Mouse (Mus musculus) heart, postnatal 10 days (tissue): ENCODE results near the gene Tctn3. TPM values are rescaled to one million over a fixed set of nuclear protein-coding genes. Genes with fewer than 3 reads are reported as not detected.
A peak's percentile ranks its signal among the peaks of the same experiment; 100 is the strongest.
"Not testable (repeated sequence)": the region's sequence is repeated elsewhere in the genome, so short reads cannot be mapped to it uniquely, and the experiment has no call there.

Experiments
- DNase-seq, 2 experiments: peaks; one replicate each; pipeline ENCODE4 v3.0.0; 2021
- intact Hi-C: fragments of 180-260 bp; cut with DNase I; formaldehyde crosslinking; loops from one replicate; pipeline ENCODE4 v1.15.1; 2025
- total RNA-seq, 2 experiments: library from RNA; stranded (reverse); gene quantifications; 2 replicates each; pipeline ENCODE4 v1.2.3; 2021

Tctn3 gene
- total RNA-seq, 2 experiments from 2014 or later, result 8.9 to 9.3 TPM

DNA sequence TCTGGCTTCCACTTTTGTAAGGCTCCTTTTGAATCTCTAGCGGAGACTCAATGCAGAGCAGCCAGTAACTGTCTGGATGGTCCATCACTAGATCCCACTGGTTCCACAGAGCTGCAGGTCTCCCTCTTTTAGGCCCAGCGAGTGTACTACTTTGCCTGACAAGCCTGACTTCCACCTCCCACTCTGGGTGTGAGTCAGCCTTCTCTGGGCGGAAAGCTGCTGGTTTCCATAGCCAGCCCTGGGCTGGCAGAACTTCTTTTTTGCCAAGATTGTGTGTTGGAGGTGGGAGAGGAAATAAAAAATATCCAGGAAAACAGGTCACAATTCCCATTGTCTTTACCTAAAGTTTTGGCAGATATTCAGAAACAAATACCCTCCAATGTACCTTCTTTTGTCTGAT lies 18.1 kb upstream of the Tctn3 start:
- DNase-seq, result no peak
- intact Hi-C loops, result no loop called here

DNA sequence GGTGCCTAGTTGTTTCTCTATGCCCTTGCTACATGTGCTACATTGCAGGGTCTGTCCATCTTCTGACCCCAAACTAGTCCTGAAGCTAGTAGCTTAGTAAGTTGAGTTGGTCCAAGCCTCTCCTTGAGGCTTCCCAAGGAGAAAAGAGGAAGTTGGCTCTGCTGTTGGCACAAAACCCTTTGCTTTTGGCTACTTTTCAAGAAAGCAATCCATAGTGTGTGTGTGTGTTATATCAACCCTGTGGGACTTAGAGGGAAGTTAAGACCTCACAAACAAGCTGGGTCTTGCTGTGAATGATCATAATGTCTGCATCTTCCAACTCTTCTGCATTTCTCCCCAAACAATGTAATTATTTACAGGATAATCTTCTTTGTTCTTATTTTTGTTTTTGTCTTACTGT lies 16.9 kb upstream of the Tctn3 start:
- no peak for DNase-seq
- intact Hi-C loops, result no loop called here

DNA sequence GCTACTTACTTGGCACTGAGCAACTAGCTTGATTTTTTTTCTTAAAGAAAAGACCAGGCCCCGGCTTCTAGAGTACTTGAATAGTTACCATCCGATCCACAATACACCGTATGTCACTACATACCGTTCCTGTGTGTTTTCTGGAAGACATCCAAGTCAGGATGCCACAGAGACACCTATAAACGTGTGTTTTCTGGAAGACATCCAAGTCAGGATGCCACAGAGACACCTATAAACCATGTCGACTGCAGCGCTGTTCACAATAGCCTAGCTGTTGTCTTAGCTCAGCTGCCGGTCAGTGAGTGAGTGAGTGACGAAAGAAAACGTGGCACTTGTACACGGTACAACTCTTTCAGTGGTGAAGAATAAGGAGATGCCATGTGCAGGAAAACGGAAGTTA lies 13.9 kb upstream of the Tctn3 start:
- intact Hi-C loops, result no loop called here

DNA sequence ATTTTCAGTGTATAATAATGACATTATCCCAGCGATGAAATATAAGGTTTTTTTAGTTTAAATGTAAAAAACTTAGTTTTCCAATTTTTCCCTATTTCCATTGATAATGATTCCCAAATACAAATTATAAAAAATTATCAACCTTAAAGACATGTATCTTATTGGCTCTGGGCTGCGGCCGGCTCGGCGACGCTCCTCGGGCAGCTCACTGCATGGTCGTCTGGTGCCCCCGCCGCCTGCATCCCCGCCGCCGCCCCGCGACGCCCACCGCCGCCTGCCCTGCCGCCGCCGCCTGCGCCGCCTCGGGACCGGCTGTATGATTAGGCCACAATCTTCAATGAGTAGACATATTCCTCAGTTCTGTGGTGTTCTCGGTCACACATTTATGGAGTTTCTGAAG lies 9.6 kb upstream of the Tctn3 start:
- DNase-seq, intact Hi-C loops: not testable (repeated sequence)

More for the DNA sequence above, 13.9 kb upstream of the Tctn3 start:
- no peak for DNase-seq

DNA sequence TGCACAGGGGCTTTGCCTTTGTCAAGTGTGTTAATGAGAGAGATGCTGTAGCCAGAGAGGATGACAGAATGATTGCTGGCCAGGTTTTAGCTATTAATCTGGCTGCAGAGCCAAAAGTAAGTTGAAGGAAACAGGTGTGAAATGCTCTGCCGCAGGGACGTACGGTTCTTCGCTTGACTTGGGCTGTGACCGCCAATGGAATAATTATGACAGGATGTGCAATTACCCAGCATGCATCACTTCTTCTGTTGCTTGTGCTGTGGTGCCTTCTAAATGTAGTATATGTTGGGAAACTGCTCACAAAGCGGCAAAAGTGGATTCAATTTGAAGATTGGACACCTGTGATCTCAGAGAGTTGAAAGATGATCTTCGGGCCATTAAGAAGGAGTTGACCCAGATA lies 4.0 kb upstream of the Tctn3 start:
- DNase-seq, result no peak
- intact Hi-C loops, result loop anchor here (10.0 kb wide), 1 partner anchor 399 kb away; no protein-coding TSS in a partner anchor

DNA sequence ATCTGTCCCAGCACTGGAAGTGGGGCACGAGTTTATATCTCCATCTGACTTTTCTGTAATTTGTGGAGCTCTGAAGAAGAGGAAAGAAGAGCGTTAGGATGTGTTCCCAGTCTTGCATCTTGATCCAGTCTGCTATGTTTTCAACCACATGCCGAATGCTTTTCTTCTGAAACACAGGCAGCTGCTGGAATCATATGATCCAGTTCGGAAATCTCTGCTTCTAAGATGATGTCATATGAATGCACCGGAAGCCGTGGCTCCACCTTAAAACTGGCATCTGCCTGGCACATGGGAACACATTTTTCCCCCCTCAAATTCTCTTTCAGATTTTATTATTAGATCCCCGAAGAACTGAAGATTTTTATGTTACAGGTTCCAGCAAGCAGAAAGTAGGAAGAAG lies 2.8 kb upstream of the Tctn3 start:
- intact Hi-C loops, result loop anchor here (10.0 kb wide), 1 partner anchor 400 kb away; no protein-coding TSS in a partner anchor
- no peak for DNase-seq

DNA sequence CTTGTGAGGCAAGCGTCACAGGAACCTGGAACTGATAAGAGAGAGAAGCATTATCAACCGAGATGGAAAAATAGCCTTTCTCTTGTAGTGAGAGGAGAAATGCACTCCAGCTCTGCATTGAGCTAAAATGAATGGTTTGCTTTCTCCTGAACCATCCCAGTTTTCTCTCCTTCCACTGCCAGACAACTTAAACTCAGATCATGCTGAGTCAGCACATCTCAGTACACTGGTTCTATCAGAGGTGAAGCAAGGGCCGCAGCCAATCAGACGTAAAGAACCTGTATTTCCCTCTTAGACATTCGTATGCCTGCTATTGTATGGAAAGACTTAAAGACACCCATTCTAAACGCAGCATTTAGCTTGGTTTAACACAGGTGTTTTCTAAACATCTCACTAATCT lies 4.4 kb downstream of the Tctn3 start:
- intact Hi-C loops, result no loop called here
- DNase-seq, result no peak

DNA sequence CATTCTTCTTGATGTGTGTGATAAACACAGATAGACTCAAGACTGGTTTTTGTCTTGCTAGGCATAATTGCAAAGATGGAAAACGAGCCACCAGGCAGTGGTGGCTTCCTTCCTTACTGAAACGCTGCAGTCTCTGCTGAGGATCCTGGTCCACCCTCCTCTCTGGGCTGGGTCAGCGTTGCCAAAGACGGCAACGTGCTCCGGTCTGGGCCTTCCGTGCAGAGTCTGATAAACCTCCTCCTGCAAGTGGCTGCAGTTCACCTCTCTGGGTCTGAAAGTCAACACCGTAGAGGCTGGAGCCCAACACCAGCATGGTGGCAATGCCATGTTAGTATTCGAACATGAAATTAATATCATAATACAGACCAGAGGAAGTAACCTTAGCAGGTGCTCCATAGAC lies 6.8 kb downstream of the Tctn3 start:
- intact Hi-C loops, result no loop called here

DNA sequence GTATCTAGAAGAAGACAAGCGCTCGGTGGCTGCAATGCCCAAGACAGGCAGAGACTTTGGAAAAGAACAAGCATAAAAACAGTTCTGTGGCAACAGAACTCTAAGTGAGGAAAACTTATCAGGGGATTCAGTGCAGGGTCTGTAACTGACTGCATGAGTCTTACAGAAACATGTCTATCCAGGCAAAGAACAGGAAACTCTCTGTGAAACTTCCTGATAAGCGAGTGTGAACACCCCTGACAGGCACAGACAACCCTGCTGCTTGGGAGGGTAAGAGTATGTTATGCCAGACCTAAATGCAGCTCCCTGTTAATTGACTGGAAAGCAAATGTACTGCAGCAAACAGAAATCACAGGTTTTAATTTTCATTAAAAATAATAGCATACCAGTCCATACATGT lies 10.2 kb downstream of the Tctn3 start:
- no peak for DNase-seq
- intact Hi-C loops, result no loop called here

More for the DNA sequence above, 6.8 kb downstream of the Tctn3 start:
- DNase-seq, result no peak

DNA sequence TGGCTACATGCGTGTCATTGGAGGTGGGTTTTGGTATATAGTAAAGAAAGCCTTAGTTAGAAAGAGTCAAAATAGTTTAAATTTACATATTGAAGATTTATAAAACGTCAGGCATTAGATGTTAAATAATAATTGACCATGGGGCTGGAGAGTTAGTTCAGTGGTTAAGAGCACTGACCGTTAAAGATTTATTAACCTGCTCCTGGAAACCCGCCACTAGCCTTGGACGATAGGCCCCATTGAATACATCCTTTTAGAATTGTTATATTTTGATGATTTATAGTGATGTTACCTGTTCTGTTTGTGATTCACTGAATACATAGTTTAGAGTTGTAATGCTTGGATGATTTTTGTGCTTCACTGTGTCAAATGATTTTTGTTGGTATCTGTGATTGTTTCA lies 11.2 kb downstream of the Tctn3 start:
- intact Hi-C loops, DNase-seq: not testable (repeated sequence)

DNA sequence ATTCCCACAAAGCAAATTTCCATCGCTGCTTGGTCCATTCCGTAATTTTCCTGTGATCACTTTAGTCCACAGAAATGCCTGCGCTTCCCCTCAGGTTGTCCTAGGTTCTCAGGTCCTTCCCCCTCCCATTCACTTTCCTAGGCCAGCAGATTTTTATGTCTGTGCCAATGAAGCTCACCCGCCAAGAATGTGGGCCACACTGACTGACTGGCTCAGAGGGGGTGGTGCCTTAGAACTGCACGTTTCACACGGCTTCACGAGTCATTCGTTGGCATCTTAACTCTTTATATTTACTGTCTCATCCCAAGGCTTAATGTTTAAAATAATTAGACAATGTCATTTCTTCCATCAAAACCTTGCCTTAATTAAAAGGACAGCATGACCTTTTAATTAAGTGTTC lies 16.2 kb downstream of the Tctn3 start:
- intact Hi-C loops, result no loop called here
- DNase-seq, result peak; percentile 59 to 62

DNA sequence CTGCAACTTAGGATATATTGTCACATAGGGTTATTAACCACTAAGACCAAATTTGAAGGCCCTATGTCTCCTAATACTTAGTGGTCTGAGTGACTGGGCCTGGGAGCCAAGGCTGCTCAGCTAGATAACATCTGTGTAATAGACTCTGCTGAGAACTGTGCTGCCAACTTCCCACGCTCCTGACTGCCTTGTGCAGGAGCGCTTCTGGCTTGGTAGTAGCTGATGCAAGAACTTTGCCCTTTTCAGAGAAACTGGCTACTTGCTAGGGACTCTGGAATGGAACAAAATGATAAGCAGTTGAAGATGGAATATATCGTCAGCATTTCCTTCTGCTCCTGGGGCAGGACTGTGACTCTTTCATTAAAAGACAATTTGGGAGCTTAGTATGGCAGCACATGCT lies 16.8 kb downstream of the Tctn3 start:
- intact Hi-C loops, result no loop called here
- no peak for DNase-seq

DNA sequence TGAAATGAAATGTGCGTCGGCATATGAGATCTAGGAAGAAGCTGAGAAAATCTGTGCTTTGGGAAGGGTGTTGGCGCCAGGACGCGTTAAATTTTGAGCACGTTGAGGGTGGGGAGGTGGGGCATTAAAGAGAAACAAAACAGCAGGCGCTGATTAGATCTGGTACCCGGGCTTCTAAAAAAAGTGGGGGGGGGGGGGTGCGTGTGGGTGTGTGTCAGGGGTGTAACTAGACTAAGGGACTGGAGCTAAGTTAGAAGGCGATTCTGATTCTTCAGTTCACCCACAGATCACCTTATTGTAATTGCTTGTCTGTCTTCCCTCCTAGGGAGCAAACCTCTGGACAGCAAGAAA lies 22.5 kb downstream of the Tctn3 start:
- intact Hi-C loops, result loop anchor here (10.0 kb wide), 1 partner anchor 255 kb away; no protein-coding TSS in a partner anchor
- DNase-seq, result no peak

DNA sequence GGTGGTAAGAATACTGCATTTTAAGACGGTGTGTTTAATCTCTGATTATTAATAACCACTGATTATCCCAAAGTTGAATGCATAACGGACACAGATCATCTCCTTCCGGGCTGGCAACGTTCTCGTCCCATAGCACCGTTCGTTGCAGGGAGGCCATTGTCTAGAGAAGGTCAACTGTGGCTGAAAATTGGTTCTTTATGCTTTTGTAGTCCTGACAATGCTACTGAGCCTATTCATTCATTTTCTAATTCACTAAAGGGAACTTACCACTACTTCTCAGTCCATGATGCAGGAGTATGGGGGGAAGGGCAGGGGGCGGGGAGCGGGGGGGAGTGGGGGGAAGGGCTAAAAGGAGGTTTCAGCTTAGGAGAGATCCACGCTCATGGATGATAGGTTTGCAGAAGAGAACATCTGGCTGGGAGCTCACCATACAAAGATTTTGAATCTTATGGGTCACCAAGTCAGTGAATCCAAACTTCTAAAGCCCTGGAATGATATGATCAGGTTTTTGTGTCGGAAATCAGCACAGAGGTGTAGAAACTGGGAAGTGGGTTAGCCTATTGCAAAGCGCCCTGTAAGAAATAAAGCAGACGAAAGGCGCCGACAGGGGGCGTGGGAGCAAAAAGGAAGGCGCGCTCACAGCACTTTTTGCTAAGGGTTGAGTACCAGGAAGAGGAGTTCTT lies 23.0 kb downstream of the Tctn3 start:
- intact Hi-C loops, result loop anchor here (10.0 kb wide), 1 partner anchor 256 kb away; no protein-coding TSS in a partner anchor
- peak; percentile 93 for DNase-seq

DNA sequence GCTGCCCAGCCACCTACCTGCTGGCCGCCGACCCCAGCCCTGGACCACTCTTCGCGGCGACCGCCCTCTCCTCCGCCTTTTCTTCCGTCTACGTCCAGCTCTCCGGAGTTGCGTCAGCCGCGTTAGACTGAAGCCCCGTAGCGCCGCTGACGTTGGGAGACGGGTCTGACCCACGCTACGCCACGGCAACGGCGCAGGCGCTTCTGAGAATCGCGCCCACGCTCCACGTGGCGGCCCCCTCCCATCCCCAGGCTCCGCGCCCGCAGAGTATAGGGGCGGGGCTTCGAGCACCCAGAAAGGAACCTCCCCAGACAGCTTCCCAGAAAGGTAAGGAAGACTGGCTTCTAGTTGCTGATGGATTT lies 23.8 kb downstream of the Tctn3 start, which contains the start of gene Aldh18a1:
Gene Aldh18a1 (minus strand): TSS at position 171 of the 362 bp plus-strand sequence.
- DNase-seq, result peak; percentile 96 to 97
- intact Hi-C loops, result loop anchor here (10.0 kb wide), 1 partner anchor 257 kb away; no protein-coding TSS in a partner anchor

DNA sequence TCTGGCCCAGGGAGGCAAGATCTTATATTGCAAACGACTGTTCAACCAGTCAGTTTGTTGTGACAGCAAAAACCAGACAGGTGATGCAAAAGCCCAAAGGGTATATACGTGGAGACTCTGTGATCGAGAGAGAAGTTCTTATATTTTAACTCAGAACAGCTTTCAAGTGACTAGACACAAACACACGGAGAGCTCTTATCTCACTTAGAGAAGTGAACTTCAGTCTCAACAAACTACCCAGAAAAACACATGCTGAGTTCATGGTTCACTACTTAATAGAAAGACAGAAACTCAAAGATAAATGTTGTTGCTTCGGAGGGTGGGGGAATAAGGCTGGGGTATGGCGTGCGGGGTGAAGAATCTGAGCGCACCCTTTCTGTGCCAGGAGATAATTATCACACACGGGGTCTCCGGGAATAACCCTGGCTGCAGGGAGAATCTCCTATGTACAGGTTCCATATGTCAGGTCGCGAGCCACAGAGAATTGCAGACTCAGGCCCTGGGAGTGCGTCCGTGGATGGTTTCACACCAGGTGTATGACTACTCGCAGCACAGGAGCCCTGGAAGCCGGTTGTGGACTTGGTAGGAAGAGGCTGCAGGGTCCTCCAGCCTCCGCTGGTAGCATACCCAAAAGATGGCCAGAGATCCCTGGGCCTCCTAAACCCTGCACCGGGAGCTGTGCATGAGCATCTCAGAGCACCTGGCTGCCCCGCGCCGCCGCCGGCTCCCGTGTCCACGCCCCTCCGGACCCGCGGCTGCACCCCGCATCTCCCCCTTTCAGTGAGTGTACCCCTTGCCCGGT lies 24.3 kb downstream of the Tctn3 start:
- no peak for DNase-seq
- intact Hi-C loops, result loop anchor here (10.0 kb wide), 1 partner anchor 257 kb away; no protein-coding TSS in a partner anchor

DNA sequence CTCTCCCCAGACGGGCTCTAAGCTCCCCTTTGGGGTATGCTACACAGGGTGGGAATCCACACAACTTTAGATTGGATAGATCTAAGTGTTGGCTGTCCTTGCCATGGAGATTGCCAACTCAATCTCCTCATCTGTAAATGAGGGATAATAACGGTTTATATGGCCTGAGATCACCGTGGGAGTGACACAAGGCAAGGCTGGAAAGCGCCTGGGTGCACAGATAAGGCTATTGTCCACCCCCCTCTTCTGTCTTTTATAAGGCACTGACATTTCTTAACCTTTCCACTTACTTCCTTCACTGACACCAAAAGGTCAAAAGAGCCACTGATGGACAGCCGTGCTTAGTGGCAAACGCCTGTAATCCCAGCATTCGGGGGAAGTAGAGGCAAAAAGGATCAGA lies 25.1 kb downstream of the Tctn3 start:
- intact Hi-C loops, result loop anchor here (10.0 kb wide), 1 partner anchor 258 kb away; no protein-coding TSS in a partner anchor

DNA sequence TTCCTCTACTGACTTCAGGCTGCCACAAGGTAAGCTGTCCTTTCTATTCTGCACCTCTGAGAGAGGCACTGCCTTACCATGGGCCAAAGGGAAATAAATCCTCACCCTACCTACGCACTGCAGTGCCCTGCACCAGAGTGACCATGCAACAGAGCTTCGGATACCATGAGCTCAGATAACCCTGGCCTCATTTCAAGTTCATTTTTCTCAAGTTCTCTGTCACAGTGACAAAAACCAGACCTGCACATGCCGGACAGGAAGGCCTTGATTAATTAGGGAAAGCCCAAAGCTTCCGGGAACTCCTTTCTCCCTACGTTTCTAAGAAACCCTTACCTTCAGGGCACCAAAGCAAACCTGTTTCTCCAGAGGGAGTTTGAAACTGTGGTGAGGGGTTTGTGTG lies 30.4 kb downstream of the Tctn3 start:
- intact Hi-C loops, result loop anchor here (10.0 kb wide), 1 partner anchor 263 kb away; no protein-coding TSS in a partner anchor
- peak; percentile 24 to 56 for DNase-seq

More for the DNA sequence above, 25.1 kb downstream of the Tctn3 start:
- no peak for DNase-seq

DNA sequence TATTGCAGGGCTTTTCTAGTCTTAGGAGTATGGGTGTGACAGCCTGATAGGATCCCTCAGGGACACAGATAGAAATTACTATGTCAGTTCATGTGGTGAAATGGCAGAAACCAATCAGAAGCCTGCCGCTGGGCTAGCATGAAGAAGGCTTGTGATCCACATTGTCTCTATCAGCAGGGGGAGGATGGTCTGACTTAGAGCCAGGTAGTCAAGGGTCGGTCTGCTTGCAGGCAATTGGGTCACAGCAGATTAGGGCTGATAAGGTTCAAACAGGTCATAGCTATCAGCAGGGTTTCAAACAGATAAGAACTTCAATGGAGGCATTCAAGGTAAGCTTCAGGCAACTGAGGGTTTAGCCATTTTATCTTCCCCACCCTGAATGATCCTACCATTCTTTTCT lies 31.1 kb downstream of the Tctn3 start:
- intact Hi-C loops, result loop anchor here (10.0 kb wide), 1 partner anchor 264 kb away; no protein-coding TSS in a partner anchor

DNA sequence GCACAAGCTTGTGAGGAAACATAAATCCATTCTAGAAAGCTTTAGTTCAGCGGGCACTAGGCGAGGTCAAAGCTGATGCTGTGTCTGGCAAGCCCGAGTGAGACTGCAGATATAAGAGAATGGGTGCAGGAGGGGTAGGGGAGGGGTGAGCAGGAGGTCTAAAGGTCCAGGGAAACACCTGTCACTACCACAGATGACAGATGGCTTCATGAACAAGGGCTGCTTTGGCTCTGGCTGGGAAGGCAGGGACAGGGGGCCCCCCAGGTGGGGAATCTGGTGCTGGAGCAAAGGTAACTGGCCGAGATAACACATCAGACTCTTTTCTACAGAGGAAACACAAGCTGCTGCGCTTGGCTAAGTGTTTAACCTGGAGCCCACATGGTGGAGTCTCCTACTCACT lies 36.6 kb downstream of the Tctn3 start:
- DNase-seq, result no peak
- intact Hi-C loops, result no loop called here

More for the DNA sequence above, 31.1 kb downstream of the Tctn3 start:
- no peak for DNase-seq

DNA sequence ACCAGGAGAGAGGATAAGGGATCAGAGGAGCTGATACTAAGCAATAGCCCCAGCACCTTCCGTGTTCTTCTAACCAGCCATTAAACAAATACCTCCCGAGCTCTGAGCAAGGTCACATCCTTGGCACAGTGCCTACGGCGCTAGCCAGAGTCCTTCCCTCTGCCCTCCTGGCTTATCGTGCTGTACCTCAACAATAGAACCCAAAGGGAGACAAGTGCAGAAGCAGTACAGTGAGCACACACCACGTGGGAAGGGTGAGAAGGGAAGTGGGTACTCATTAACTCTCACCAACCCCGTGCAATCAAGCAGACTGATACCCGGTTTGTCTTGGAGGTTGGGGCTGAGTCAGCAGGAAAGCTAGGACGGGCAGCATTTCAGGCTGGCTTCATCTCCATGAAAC lies 41.3 kb downstream of the Tctn3 start:
- intact Hi-C loops, result no loop called here
- DNase-seq, result peak; percentile 66 to 75

DNA sequence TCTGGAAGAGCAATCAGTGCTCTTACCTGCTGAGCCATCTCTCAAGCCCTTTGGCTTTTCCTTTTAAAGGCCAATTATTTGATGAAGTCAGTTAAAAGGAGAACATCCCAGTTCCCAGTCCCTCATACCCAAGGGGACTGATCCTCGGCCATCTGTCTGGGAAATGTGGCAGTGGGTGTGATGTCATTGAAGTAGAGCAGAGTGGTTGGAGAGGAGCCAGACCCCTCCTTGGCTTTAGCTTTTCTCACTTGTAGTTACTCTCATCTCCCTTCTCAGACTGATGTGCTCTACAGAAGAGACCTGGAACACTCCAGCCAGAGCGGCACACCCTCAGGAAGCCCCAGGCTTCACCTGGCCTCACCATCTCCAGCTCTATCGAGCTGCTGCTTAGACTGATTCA lies 44.4 kb downstream of the Tctn3 start:
- intact Hi-C loops, result no loop called here
- peak; percentile 23 to 24 for DNase-seq
